Mouse (Mus musculus): ENCODE measurements around the gene Nsrp1. TPM values are rescaled to one million over a fixed set of nuclear protein-coding genes. Genes with fewer than 3 reads are reported as not detected.

Nsrp1 gene
- polyA plus RNA-seq, 1 experiment = 9.4 TPM

- no peak for DNase-seq (ENCODE audit: low read depth)
- TF ChIP-seq CTCF (IDR thresholded peaks at IDR 0.05; ENCODE audit: borderline replicate concordance, extremely low read depth, insufficient read depth, insufficient read length) = no peak
- TF ChIP-seq POLR2A (IDR thresholded peaks at IDR 0.05; ENCODE audit: borderline replicate concordance, extremely low read depth, insufficient read depth, insufficient read length, poor library complexity, severe bottlenecking) = no peak
Measured at GRCm38 (mm10) chr11:77041891-77042290, 36.3 kb downstream of the Nsrp1 start.

GRCm38 (mm10) chr11:77031151-77031934, 46.9 kb downstream of the Nsrp1 start:
- no peak for DNase-seq (ENCODE audit: low read depth)
- TF ChIP-seq CTCF (IDR thresholded peaks at IDR 0.05; ENCODE audit: borderline replicate concordance, extremely low read depth, insufficient read depth, insufficient read length) (no peak), POLR2A (IDR thresholded peaks at IDR 0.05; ENCODE audit: borderline replicate concordance, extremely low read depth, insufficient read depth, insufficient read length, poor library complexity, severe bottlenecking) (no peak)

- no peak for DNase-seq (ENCODE audit: low read depth)
Measured at GRCm38 (mm10) chr11:77028157-77028556, 50.1 kb downstream of the Nsrp1 start.

GRCm38 (mm10) chr11:77026559-77026958, 51.7 kb downstream of the Nsrp1 start:
- DNase-seq (ENCODE audit: low read depth) = no peak
- TF ChIP-seq CTCF (IDR thresholded peaks at IDR 0.05; ENCODE audit: borderline replicate concordance, extremely low read depth, insufficient read depth, insufficient read length) = peak; percentile 21; the same call in 1 of the 2 replicates
- TF ChIP-seq POLR2A (IDR thresholded peaks at IDR 0.05; ENCODE audit: borderline replicate concordance, extremely low read depth, insufficient read depth, insufficient read length, poor library complexity, severe bottlenecking) = no peak

More at GRCm38 (mm10) chr11:77028157-77028556, 50.1 kb downstream of the Nsrp1 start:
- no peak for TF ChIP-seq POLR2A (IDR thresholded peaks at IDR 0.05; ENCODE audit: borderline replicate concordance, extremely low read depth, insufficient read depth, insufficient read length, poor library complexity, severe bottlenecking)

GRCm38 (mm10) chr11:77021749-77022396, 56.4 kb downstream of the Nsrp1 start:
- TF ChIP-seq POLR2A (IDR thresholded peaks at IDR 0.05; ENCODE audit: borderline replicate concordance, extremely low read depth, insufficient read depth, insufficient read length, poor library complexity, severe bottlenecking) (no peak), CTCF (IDR thresholded peaks at IDR 0.05; ENCODE audit: borderline replicate concordance, extremely low read depth, insufficient read depth, insufficient read length) (no peak)

GRCm38 (mm10) chr11:77019539-77019938, 58.7 kb downstream of the Nsrp1 start:
- no peak for TF ChIP-seq CTCF (IDR thresholded peaks at IDR 0.05; ENCODE audit: borderline replicate concordance, extremely low read depth, insufficient read depth, insufficient read length)
- no peak for TF ChIP-seq POLR2A (IDR thresholded peaks at IDR 0.05; ENCODE audit: borderline replicate concordance, extremely low read depth, insufficient read depth, insufficient read length, poor library complexity, severe bottlenecking)
- no peak for DNase-seq (ENCODE audit: low read depth)

More at GRCm38 (mm10) chr11:77021749-77022396, 56.4 kb downstream of the Nsrp1 start:
- no peak for DNase-seq (ENCODE audit: low read depth)

GRCm38 (mm10) chr11:77018046-77018445, 60.2 kb downstream of the Nsrp1 start:
- TF ChIP-seq POLR2A (IDR thresholded peaks at IDR 0.05; ENCODE audit: borderline replicate concordance, extremely low read depth, insufficient read depth, insufficient read length, poor library complexity, severe bottlenecking) = no peak
- no peak for TF ChIP-seq CTCF (IDR thresholded peaks at IDR 0.05; ENCODE audit: borderline replicate concordance, extremely low read depth, insufficient read depth, insufficient read length)

GRCm38 (mm10) chr11:77010762-77011475, 67.3 kb downstream of the Nsrp1 start:
- no peak for DNase-seq (ENCODE audit: low read depth)
- TF ChIP-seq CTCF (IDR thresholded peaks at IDR 0.05; ENCODE audit: borderline replicate concordance, extremely low read depth, insufficient read depth, insufficient read length) (no peak), POLR2A (IDR thresholded peaks at IDR 0.05; ENCODE audit: borderline replicate concordance, extremely low read depth, insufficient read depth, insufficient read length, poor library complexity, severe bottlenecking) (no peak)

More at GRCm38 (mm10) chr11:77018046-77018445, 60.2 kb downstream of the Nsrp1 start:
- DNase-seq (ENCODE audit: low read depth) = no peak

GRCm38 (mm10) chr11:77009069-77010025, 68.9 kb downstream of the Nsrp1 start:
- DNase-seq (ENCODE audit: low read depth) = no peak
- TF ChIP-seq CTCF (IDR thresholded peaks at IDR 0.05; ENCODE audit: borderline replicate concordance, extremely low read depth, insufficient read depth, insufficient read length) (no peak), POLR2A (IDR thresholded peaks at IDR 0.05; ENCODE audit: borderline replicate concordance, extremely low read depth, insufficient read depth, insufficient read length, poor library complexity, severe bottlenecking) (no peak)

- no peak for DNase-seq (ENCODE audit: low read depth)
- TF ChIP-seq POLR2A (IDR thresholded peaks at IDR 0.05; ENCODE audit: borderline replicate concordance, extremely low read depth, insufficient read depth, insufficient read length, poor library complexity, severe bottlenecking) (no peak), CTCF (IDR thresholded peaks at IDR 0.05; ENCODE audit: borderline replicate concordance, extremely low read depth, insufficient read depth, insufficient read length) (no peak)
Measured at GRCm38 (mm10) chr11:77006616-77007015, 71.6 kb downstream of the Nsrp1 start.
